Mouse (Mus musculus): Measurements from ENCODE around the gene Gtf2e1. TPM values are rescaled to one million over a fixed set of nuclear protein-coding genes. Genes with fewer than 3 reads are reported as not detected.

The Gtf2e1 gene
- polyA plus RNA-seq, 1 experiment from 2014 or later: 39.7 TPM

GRCm38 (mm10) chr16:37517596-37518211 is 21.9 kb downstream of the Gtf2e1 start:
- no peak overlapping the region for H3K27ac ChIP-seq
- no peak overlapping the region for H3K4me3 ChIP-seq
- no peaks in the 10 kb centered on the region for H3K4me1 ChIP-seq
- no peak overlapping the region for H3K4me2 ChIP-seq (replicated peaks)
- H3K36me3 ChIP-seq: peaks cover 58% of the 10 kb centered on the region
- H3K9ac ChIP-seq: no peak overlapping the region
- no peak for ATAC-seq (ENCODE audit: insufficient number of reproducible peaks, insufficient read depth, low FRiP score, low TSS enrichment)
- H3K27me3 ChIP-seq: no peaks in the 10 kb centered on the region
- WGBS: 93% methylated on average over 4 of the region's 4 CpGs
- H3K9me3 ChIP-seq: no peaks in the 10 kb centered on the region

- Histone ChIP-seq H3K27me3 (no peaks in the 10 kb centered on the region), H3K4me2 (replicated peaks) (no peak overlapping the region), H3K4me1 (no peaks in the 10 kb centered on the region), H3K9me3 (no peaks in the 10 kb centered on the region), H3K4me3 (no peak overlapping the region), H3K27ac (no peak overlapping the region), H3K36me3 (peaks cover 49% of the 10 kb centered on the region), H3K9ac (no peak overlapping the region)
- ATAC-seq (ENCODE audit: insufficient number of reproducible peaks, insufficient read depth, low FRiP score, low TSS enrichment): no peak
- WGBS: 88% methylated on average over 6 of the region's 6 CpGs
Measured at GRCm38 (mm10) chr16:37516376-37516993, 23.1 kb downstream of the Gtf2e1 start.

- Histone ChIP-seq H3K4me3 (no peak overlapping the region), H3K9ac (no peak overlapping the region), H3K4me2 (replicated peaks) (no peak overlapping the region), H3K4me1 (no peaks in the 10 kb centered on the region), H3K36me3 (peaks cover 45% of the 10 kb centered on the region), H3K27ac (no peak overlapping the region), H3K27me3 (no peaks in the 10 kb centered on the region), H3K9me3 (no peaks in the 10 kb centered on the region)
- 84% methylated on average over 8 of the region's 8 CpGs for WGBS
- ATAC-seq (ENCODE audit: insufficient number of reproducible peaks, insufficient read depth, low FRiP score, low TSS enrichment): no peak
Measured at GRCm38 (mm10) chr16:37514644-37515043, 24.9 kb downstream of the Gtf2e1 start.

- H3K27ac ChIP-seq: no peak overlapping the region
- H3K36me3 ChIP-seq: peaks cover 38% of the 10 kb centered on the region
- no peak overlapping the region for H3K4me3 ChIP-seq
- no peak overlapping the region for H3K4me2 ChIP-seq (replicated peaks)
- ATAC-seq (ENCODE audit: insufficient number of reproducible peaks, insufficient read depth, low FRiP score, low TSS enrichment): no peak
- WGBS: 96% methylated on average over 15 of the region's 15 CpGs
- no peaks in the 10 kb centered on the region for H3K27me3 ChIP-seq
- no peak overlapping the region for H3K9ac ChIP-seq
- no peaks in the 10 kb centered on the region for H3K9me3 ChIP-seq
- no peaks in the 10 kb centered on the region for H3K4me1 ChIP-seq
Measured at GRCm38 (mm10) chr16:37511489-37511888, 28.1 kb downstream of the Gtf2e1 start.

GRCm38 (mm10) chr16:37506751-37507150 is 32.8 kb downstream of the Gtf2e1 start:
- Histone ChIP-seq H3K4me1 (no peaks in the 10 kb centered on the region), H3K36me3 (peaks cover 15% of the 10 kb centered on the region), H3K27ac (no peak overlapping the region), H3K27me3 (no peaks in the 10 kb centered on the region), H3K4me3 (no peak overlapping the region), H3K4me2 (replicated peaks) (no peak overlapping the region), H3K9me3 (no peaks in the 10 kb centered on the region), H3K9ac (no peak overlapping the region)
- WGBS: 92% methylated on average over 9 of the region's 9 CpGs
- no peak for ATAC-seq (ENCODE audit: insufficient number of reproducible peaks, insufficient read depth, low FRiP score, low TSS enrichment)

GRCm38 (mm10) chr16:37504517-37504916 is 35.1 kb downstream of the Gtf2e1 start:
- Histone ChIP-seq H3K27ac (no peak overlapping the region), H3K9ac (no peak overlapping the region), H3K4me1 (no peaks in the 10 kb centered on the region), H3K9me3 (no peaks in the 10 kb centered on the region), H3K4me3 (no peak overlapping the region), H3K36me3 (no peaks in the 10 kb centered on the region), H3K27me3 (no peaks in the 10 kb centered on the region), H3K4me2 (replicated peaks) (no peak overlapping the region)
- 59% methylated on average over 1 of the region's 1 CpGs for WGBS
- no peak for ATAC-seq (ENCODE audit: insufficient number of reproducible peaks, insufficient read depth, low FRiP score, low TSS enrichment)

GRCm38 (mm10) chr16:37498581-37498980 is 41.0 kb downstream of the Gtf2e1 start:
- no peaks in the 10 kb centered on the region for H3K27me3 ChIP-seq
- no peaks in the 10 kb centered on the region for H3K4me1 ChIP-seq
- no peaks in the 10 kb centered on the region for H3K36me3 ChIP-seq
- 70% methylated on average over 9 of the region's 9 CpGs for WGBS
- H3K9ac ChIP-seq: no peak overlapping the region
- no peak overlapping the region for H3K4me3 ChIP-seq
- ATAC-seq (ENCODE audit: insufficient number of reproducible peaks, insufficient read depth, low FRiP score, low TSS enrichment): no peak
- H3K4me2 ChIP-seq (replicated peaks): no peak overlapping the region
- H3K9me3 ChIP-seq: no peaks in the 10 kb centered on the region
- no peak overlapping the region for H3K27ac ChIP-seq

GRCm38 (mm10) chr16:37495017-37495416 is 44.6 kb downstream of the Gtf2e1 start:
- H3K27me3 ChIP-seq: no peaks in the 10 kb centered on the region
- H3K4me1 ChIP-seq: no peaks in the 10 kb centered on the region
- WGBS: 89% methylated on average over 6 of the region's 6 CpGs
- no peak for ATAC-seq (ENCODE audit: insufficient number of reproducible peaks, insufficient read depth, low FRiP score, low TSS enrichment)
- H3K9me3 ChIP-seq: no peaks in the 10 kb centered on the region
- H3K27ac ChIP-seq: no peak overlapping the region
- no peaks in the 10 kb centered on the region for H3K36me3 ChIP-seq
- no peak overlapping the region for H3K4me3 ChIP-seq
- H3K9ac ChIP-seq: no peak overlapping the region
- no peak overlapping the region for H3K4me2 ChIP-seq (replicated peaks)

GRCm38 (mm10) chr16:37486826-37487612 is 52.6 kb downstream of the Gtf2e1 start:
- WGBS: 92% methylated on average over 3 of the region's 3 CpGs

GRCm38 (mm10) chr16:37478311-37479291 is 61.0 kb downstream of the Gtf2e1 start:
- Histone ChIP-seq H3K27ac (no peak overlapping the region), H3K36me3 (no peaks in the 10 kb centered on the region), H3K4me2 (replicated peaks) (no peak overlapping the region), H3K9ac (no peak overlapping the region), H3K9me3 (no peaks in the 10 kb centered on the region), H3K27me3 (no peaks in the 10 kb centered on the region), H3K4me3 (no peak overlapping the region), H3K4me1 (no peaks in the 10 kb centered on the region)
- 75% methylated on average over 10 of the region's 10 CpGs for WGBS
- no peak for ATAC-seq (ENCODE audit: insufficient number of reproducible peaks, insufficient read depth, low FRiP score, low TSS enrichment)

More at GRCm38 (mm10) chr16:37486826-37487612, 52.6 kb downstream of the Gtf2e1 start:
- ATAC-seq (ENCODE audit: insufficient number of reproducible peaks, insufficient read depth, low FRiP score, low TSS enrichment): no peak
- H3K4me1 ChIP-seq: no peaks in the 10 kb centered on the region
- no peak overlapping the region for H3K4me3 ChIP-seq
- no peaks in the 10 kb centered on the region for H3K27me3 ChIP-seq
- no peak overlapping the region for H3K9ac ChIP-seq
- H3K36me3 ChIP-seq: no peaks in the 10 kb centered on the region
- no peaks in the 10 kb centered on the region for H3K9me3 ChIP-seq
- H3K4me2 ChIP-seq (replicated peaks): no peak overlapping the region
- no peak overlapping the region for H3K27ac ChIP-seq

- Histone ChIP-seq H3K9me3 (no peaks in the 10 kb centered on the region), H3K36me3 (no peaks in the 10 kb centered on the region), H3K27ac (no peak overlapping the region), H3K4me3 (no peak overlapping the region), H3K27me3 (no peaks in the 10 kb centered on the region), H3K4me1 (no peaks in the 10 kb centered on the region), H3K4me2 (replicated peaks) (no peak overlapping the region), H3K9ac (no peak overlapping the region)
- no peak for ATAC-seq (ENCODE audit: insufficient number of reproducible peaks, insufficient read depth, low FRiP score, low TSS enrichment)
- 62% methylated on average over 5 of the region's 5 CpGs for WGBS
Measured at GRCm38 (mm10) chr16:37472620-37473312, 66.8 kb downstream of the Gtf2e1 start.
